Mouse (Mus musculus) urinary bladder, adult 18-20 months (tissue): Measurements from ENCODE around the gene Slfn4.
"Not testable (repeated sequence)": the region's sequence is repeated elsewhere in the genome, so short reads cannot be mapped to it uniquely, and the experiment has no call there.

Experiments
- DNase-seq, 2 experiments: peaks; one replicate each; pipeline ENCODE4 v3.0.0; 2022; ENCODE audit warnings: low spot score in 2 of 2, mixed read lengths in 2 of 2

Gene Slfn4

GRCm38 (mm10) chr11:83174948-83175539, at the start of gene Slfn4:
Gene Slfn4 (plus strand): TSS chr11:83175186.
- no peak for DNase-seq

- DNase-seq, result not testable (repeated sequence)
These were observed 49.4 kb upstream of the Slfn4 start for GRCm38 (mm10) chr11:83125633-83126032.

GRCm38 (mm10) chr11:83137253-83137652, 37.7 kb upstream of the Slfn4 start:
- not testable (repeated sequence) for DNase-seq

- DNase-seq, result not testable (repeated sequence)
These were observed 26.0 kb upstream of the Slfn4 start for GRCm38 (mm10) chr11:83148939-83149338.

- no peak for DNase-seq
These were observed 16.3 kb downstream of the Slfn4 start, which contains the start of gene Slfn3 for GRCm38 (mm10) chr11:83191134-83191893. Gene Slfn3 (plus strand): TSS chr11:83191330.

GRCm38 (mm10) chr11:83192001-83192400, 17.0 kb downstream of the Slfn4 start:
- DNase-seq, result no peak

- no peak for DNase-seq
These were observed 30.0 kb downstream of the Slfn4 start for GRCm38 (mm10) chr11:83205002-83205401.

GRCm38 (mm10) chr11:83216119-83216518, 41.1 kb downstream of the Slfn4 start:
- DNase-seq, result no peak

- DNase-seq, result no peak
These were observed 46.4 kb downstream of the Slfn4 start for GRCm38 (mm10) chr11:83221328-83221877.

GRCm38 (mm10) chr11:83223367-83223766, 48.4 kb downstream of the Slfn4 start:
- DNase-seq, result no peak

GRCm38 (mm10) chr11:83223793-83224192, 48.8 kb downstream of the Slfn4 start:
- DNase-seq, result not testable (repeated sequence)

- DNase-seq, result no peak
These were observed 49.2 kb downstream of the Slfn4 start for GRCm38 (mm10) chr11:83224217-83224616.

- no peak for DNase-seq
These were observed 49.8 kb downstream of the Slfn4 start for GRCm38 (mm10) chr11:83224750-83225149.

- no peak for DNase-seq
These were observed 50.5 kb downstream of the Slfn4 start for GRCm38 (mm10) chr11:83225371-83225960.

GRCm38 (mm10) chr11:83227926-83228723, 53.1 kb downstream of the Slfn4 start:
- no peak for DNase-seq

GRCm38 (mm10) chr11:83230966-83231365, 56.0 kb downstream of the Slfn4 start:
- DNase-seq, result no peak

GRCm38 (mm10) chr11:83233621-83234020, 58.6 kb downstream of the Slfn4 start:
- DNase-seq, result not testable (repeated sequence)

GRCm38 (mm10) chr11:83237390-83237789, 62.4 kb downstream of the Slfn4 start:
- DNase-seq, result not testable (repeated sequence)

GRCm38 (mm10) chr11:83238389-83238788, 63.4 kb downstream of the Slfn4 start:
- DNase-seq, result no peak

GRCm38 (mm10) chr11:83239811-83240210, 64.8 kb downstream of the Slfn4 start:
- DNase-seq, result no peak
